Mouse (Mus musculus) cerebellum, adult 2 months (tissue): Measurements from ENCODE around the gene Ceacam19. TPM values are rescaled to one million over a fixed set of nuclear protein-coding genes. Genes with fewer than 3 reads are reported as not detected.
A peak's percentile ranks its signal among the peaks of the same experiment; 100 is the strongest.

Experiments
- DNase-seq, 2 experiments: peaks; one replicate each; pipeline ENCODE4 v3.0.0; 2021
- H3K27ac ChIP-seq: fragments of 200-500 bp; 2 replicates; pipeline ENCODE4 v1.5.1; 2012; ENCODE audit warnings: low read length, control low read depth, inconsistent platforms; ENCODE audit not compliant: insufficient read depth
- H3K27me3 ChIP-seq: fragments of 200-500 bp; 2 replicates; pipeline ENCODE4 v1.6.1; 2012; ENCODE audit warnings: inconsistent platforms, mild to moderate bottlenecking, low read length, moderate library complexity; ENCODE audit not compliant: control insufficient read depth, insufficient read depth
- H3K4me1 ChIP-seq: fragments of 200-500 bp; 2 replicates; pipeline ENCODE4 v1.6.1; 2011; ENCODE audit warnings: low read length; ENCODE audit not compliant: control insufficient read depth, insufficient read depth
- H3K4me3 ChIP-seq: fragments of 200-500 bp; replicated peaks from 2 replicates; pipeline ENCODE3; 2011; ENCODE audit warnings: mild to moderate bottlenecking, low read depth, low read length, control low read depth; ENCODE audit not compliant: insufficient read depth
- CTCF ChIP-seq: fragments of 200-500 bp; IDR thresholded peaks from 2 replicates; pipeline ENCODE4 v1.5.1; 2011; ENCODE audit warnings: low read depth, mild to moderate bottlenecking, control low read depth, low read length, moderate library complexity, borderline replicate concordance; ENCODE audit not compliant: insufficient read depth
- POLR2A ChIP-seq: fragments of 200-500 bp; IDR thresholded peaks from 2 replicates; pipeline ENCODE4 v1.6.1; 2011; ENCODE audit warnings: low read length, control low read depth, borderline replicate concordance; ENCODE audit not compliant: insufficient read depth
- WGBS: fragments of 180-500 bp; shearing (Covaris S2); methylation state at CpG from one replicate; pipeline ENCODE4 v1.1.7; 2018; 5-methylcytosine and 5-hydroxymethylcytosine counted together
- polyA plus RNA-seq: library from polyadenylated mRNA; depleted of rRNA; stranded (reverse); fragments of >200 nt; gene quantifications from 2 replicates; pipeline ENCODE4 v1.2.3, GENCODE M21; 2012; rRNA removed

Ceacam19 gene
- polyA plus RNA-seq, 1 experiment = not detected

- TF ChIP-seq CTCF (no peak), POLR2A (no peak)
- Histone ChIP-seq H3K27me3 (no peaks in the 10 kb centered on the region), H3K27ac (no peak overlapping the region), H3K4me3 (no peak overlapping the region), H3K4me1 (no peaks in the 10 kb centered on the region)
- WGBS = 79% methylated on average over 3 of the region's 3 CpGs
- no peak for DNase-seq
Observed at GRCm38 (mm10) chr7:19840936-19841335, 46.8 kb downstream of the Ceacam19 start.

GRCm38 (mm10) chr7:19840371-19840770 is 47.4 kb downstream of the Ceacam19 start:
- H3K27me3 ChIP-seq = no peaks in the 10 kb centered on the region
- WGBS = 70% methylated on average over 4 of the region's 4 CpGs
- H3K4me3 ChIP-seq = no peak overlapping the region
- no peaks in the 10 kb centered on the region for H3K4me1 ChIP-seq
- DNase-seq = no peak
- TF ChIP-seq CTCF (no peak), POLR2A (no peak)
- no peak overlapping the region for H3K27ac ChIP-seq

- no peak overlapping the region for H3K4me3 ChIP-seq
- no peak overlapping the region for H3K27ac ChIP-seq
- TF ChIP-seq CTCF (no peak), POLR2A (no peak)
- WGBS = 57% methylated on average over 3 of the region's 3 CpGs
- H3K27me3 ChIP-seq = no peaks in the 10 kb centered on the region
- DNase-seq = no peak
- H3K4me1 ChIP-seq = no peaks in the 10 kb centered on the region
Observed at GRCm38 (mm10) chr7:19836843-19837242, 50.9 kb downstream of the Ceacam19 start.

GRCm38 (mm10) chr7:19834055-19834454 is 53.7 kb downstream of the Ceacam19 start:
- Histone ChIP-seq H3K4me1 (peaks cover 6% of the 10 kb centered on the region; the same call in 1 of the 2 replicates), H3K27me3 (no peaks in the 10 kb centered on the region), H3K27ac (no peak overlapping the region), H3K4me3 (no peak overlapping the region)
- TF ChIP-seq POLR2A (no peak), CTCF (no peak)
- DNase-seq = no peak
- 66% methylated on average over 3 of the region's 3 CpGs for WGBS

GRCm38 (mm10) chr7:19831837-19832236 is 55.9 kb downstream of the Ceacam19 start:
- H3K4me1 ChIP-seq = peaks cover 6% of the 10 kb centered on the region; the same call in 1 of the 2 replicates
- no peaks in the 10 kb centered on the region for H3K27me3 ChIP-seq
- 28% methylated on average over 9 of the region's 9 CpGs for WGBS
- no peak for DNase-seq
- TF ChIP-seq POLR2A = no peak
- no peak for TF ChIP-seq CTCF
- H3K4me3 ChIP-seq = no peak overlapping the region
- no peak overlapping the region for H3K27ac ChIP-seq

GRCm38 (mm10) chr7:19830682-19831156 is 57.0 kb downstream of the Ceacam19 start:
- no peaks in the 10 kb centered on the region for H3K27me3 ChIP-seq

GRCm38 (mm10) chr7:19829694-19830093 is 58.1 kb downstream of the Ceacam19 start:
- Histone ChIP-seq H3K4me3 (no peak overlapping the region), H3K27ac (no peak overlapping the region), H3K4me1 (peaks cover 6% of the 10 kb centered on the region; the same call in 1 of the 2 replicates), H3K27me3 (no peaks in the 10 kb centered on the region)
- TF ChIP-seq CTCF (no peak), POLR2A (no peak)
- DNase-seq = no peak
- WGBS = 89% methylated on average over 3 of the region's 3 CpGs

More at GRCm38 (mm10) chr7:19830682-19831156, 57.0 kb downstream of the Ceacam19 start:
- Histone ChIP-seq H3K27ac (no peak overlapping the region), H3K4me3 (no peak overlapping the region), H3K4me1 (peaks cover 6% of the 10 kb centered on the region; the same call in 1 of the 2 replicates)
- 13% methylated on average over 13 of the region's 13 CpGs for WGBS
- TF ChIP-seq CTCF (no peak), POLR2A (no peak)
- DNase-seq = peak; percentile 27 to 29

GRCm38 (mm10) chr7:19826756-19827155 is 61.0 kb downstream of the Ceacam19 start:
- Histone ChIP-seq H3K27me3 (peaks cover 4% of the 10 kb centered on the region; the same call in 1 of the 2 replicates), H3K4me1 (peaks cover 6% of the 10 kb centered on the region; the same call in 1 of the 2 replicates), H3K4me3 (no peak overlapping the region), H3K27ac (no peak overlapping the region)
- TF ChIP-seq CTCF (no peak), POLR2A (no peak)
- 33% methylated on average over 6 of the region's 6 CpGs for WGBS
- DNase-seq = no peak

Other genes with a start within 250 kb of the Ceacam19 start
- gene Clptm1, start 222.9 kb downstream of the Ceacam19 start, polyA plus RNA-seq = 158 and 159 TPM in 2 replicates
- not detected in 2 replicates for gene Apoc2, start 210.0 kb downstream of the Ceacam19 start, polyA plus RNA-seq
- not detected in 2 replicates for gene Gm44805, start 206.5 kb downstream of the Ceacam19 start, polyA plus RNA-seq
- gene Apoc4, start 206.5 kb downstream of the Ceacam19 start, polyA plus RNA-seq = not detected in 2 replicates
- gene Apoc1, start 195.3 kb downstream of the Ceacam19 start, polyA plus RNA-seq = 5.1 and 6.6 TPM in 2 replicates
- 2,800 and 2,936 TPM in 2 replicates for gene Apoe, start 188.8 kb downstream of the Ceacam19 start, polyA plus RNA-seq
- 125 TPM in 2 replicates for gene Tomm40, start 172.5 kb downstream of the Ceacam19 start, polyA plus RNA-seq
- gene Nectin2, start 137.5 kb downstream of the Ceacam19 start, polyA plus RNA-seq = 8.9 and 9.3 TPM in 2 replicates
- gene Bcam, start 116.9 kb downstream of the Ceacam19 start, polyA plus RNA-seq = 24.7 and 25.3 TPM in 2 replicates
- not detected in 2 replicates for gene Cblc, start 91.2 kb downstream of the Ceacam19 start, polyA plus RNA-seq
- 0.80 and 0.84 TPM in 2 replicates for gene Bcl3, start 65.2 kb downstream of the Ceacam19 start, polyA plus RNA-seq
- gene Gm19345, start 36.0 kb downstream of the Ceacam19 start, polyA plus RNA-seq = 6.9 and 8.2 TPM in 2 replicates
- 0.21 and 0.74 TPM in 2 replicates for gene Ceacam16, start 26.7 kb downstream of the Ceacam19 start, polyA plus RNA-seq
- 7.4 and 7.5 TPM in 2 replicates for gene Pvr, start 33.2 kb upstream of the Ceacam19 start, polyA plus RNA-seq
- not detected in 2 replicates for gene Igsf23, start 62.8 kb upstream of the Ceacam19 start, polyA plus RNA-seq
- not detected in 2 replicates for gene Ceacam20, start 77.4 kb upstream of the Ceacam19 start, polyA plus RNA-seq
- not detected in 2 replicates for gene Nlrp9b, start 103.5 kb upstream of the Ceacam19 start, polyA plus RNA-seq
- not detected in 2 replicates for gene Vmn1r91, start 211.7 kb upstream of the Ceacam19 start, polyA plus RNA-seq
- not detected in 2 replicates for gene Gm16442, start 234.6 kb upstream of the Ceacam19 start, polyA plus RNA-seq